Mouse (Mus musculus) heart, embryonic 12.5 days (tissue): ENCODE data around the gene Spata32. TPM values are rescaled to one million over a fixed set of nuclear protein-coding genes. Genes with fewer than 3 reads are reported as not detected.

ENCODE experiments used
- ATAC-seq: fragments of 200-750 bp; cut with Nextera tagmentation; 2 replicates; pipeline ENCODE4 v1.8.0; 2017; ENCODE audit warnings: moderate TSS enrichment, moderate library complexity; ENCODE audit not compliant: insufficient number of reproducible peaks, low FRiP score
- H3K27ac ChIP-seq: fragments of 300-500 bp; sonication (generic); 2 replicates; pipeline ENCODE4 v1.5.1; 2016; ENCODE audit warnings: mild to moderate bottlenecking, moderate library complexity; ENCODE audit not compliant: poor library complexity, severe bottlenecking
- H3K27me3 ChIP-seq: fragments of 300-500 bp; sonication (generic); replicated peaks from 2 replicates; pipeline ENCODE4 v1.6.1; 2016; ENCODE audit warnings: mild to moderate bottlenecking, moderate library complexity
- H3K36me3 ChIP-seq: fragments of 300-500 bp; sonication (generic); 2 replicates; pipeline ENCODE4 v1.6.1; 2016; ENCODE audit warnings: mild to moderate bottlenecking, moderate library complexity
- H3K4me1 ChIP-seq: fragments of 300-500 bp; sonication (generic); replicated peaks from 2 replicates; pipeline ENCODE4 v1.6.1; 2016; ENCODE audit warnings: mild to moderate bottlenecking
- H3K4me2 ChIP-seq: fragments of 300-500 bp; sonication (generic); 2 replicates; pipeline ENCODE4 v1.6.1; 2016; ENCODE audit warnings: mild to moderate bottlenecking, moderate library complexity
- H3K4me3 ChIP-seq: fragments of 300-500 bp; sonication (generic); 2 replicates; pipeline ENCODE4 v1.5.1; 2016; ENCODE audit warnings: mild to moderate bottlenecking
- H3K9ac ChIP-seq: fragments of 300-500 bp; sonication (generic); 2 replicates; pipeline ENCODE4 v1.6.1; 2016; ENCODE audit warnings: mild to moderate bottlenecking, moderate library complexity
- H3K9me3 ChIP-seq: fragments of 300-500 bp; sonication (generic); replicated peaks from 2 replicates; pipeline ENCODE4 v1.6.1; 2016; ENCODE audit warnings: mild to moderate bottlenecking, moderate library complexity
- WGBS: fragments of 180-500 bp; shearing (Covaris S2); methylation state at CpG from one replicate; pipeline ENCODE4 v1.1.7; 2016; 5-methylcytosine and 5-hydroxymethylcytosine counted together
- polyA plus RNA-seq: library from polyadenylated mRNA; unstranded; fragments of >200 nt; fragmentation: Nextera tagmentation; extraction: Ambion mirVana; gene quantifications from 2 replicates; pipeline ENCODE4 v1.2.1, GENCODE M21; 2016

Spata32 gene
- polyA plus RNA-seq, 1 experiment from 2014 or later = not detected

GRCm38 (mm10) chr11:103173771-103174344 is 44.4 kb downstream of the Spata32 start:
- Histone ChIP-seq H3K9ac (no peak overlapping the region), H3K36me3 (no peaks in the 10 kb centered on the region), H3K4me3 (no peak overlapping the region), H3K4me2 (no peak overlapping the region), H3K27ac (no peak overlapping the region), H3K9me3 (no peaks in the 10 kb centered on the region), H3K4me1 (peaks cover 38% of the 10 kb centered on the region), H3K27me3 (peaks cover 61% of the 10 kb centered on the region)
- WGBS = 89% methylated on average over 11 of the region's 11 CpGs
- ATAC-seq = no peak

GRCm38 (mm10) chr11:103173041-103173770 is 45.0 kb downstream of the Spata32 start:
- Histone ChIP-seq H3K4me3 (no peak overlapping the region), H3K36me3 (no peaks in the 10 kb centered on the region), H3K9ac (no peak overlapping the region), H3K4me1 (peaks cover 38% of the 10 kb centered on the region), H3K27ac (no peak overlapping the region), H3K4me2 (no peak overlapping the region), H3K9me3 (no peaks in the 10 kb centered on the region), H3K27me3 (peaks cover 58% of the 10 kb centered on the region)
- 83% methylated on average over 7 of the region's 7 CpGs for WGBS
- no peak for ATAC-seq

- Histone ChIP-seq H3K4me3 (no peak overlapping the region), H3K9ac (no peak overlapping the region), H3K36me3 (no peaks in the 10 kb centered on the region), H3K4me2 (peak overlapping the region; percentile 95; the same call in 1 of the 2 replicates), H3K27ac (no peak overlapping the region), H3K4me1 (peaks cover 33% of the 10 kb centered on the region), H3K9me3 (no peaks in the 10 kb centered on the region), H3K27me3 (peaks cover 60% of the 10 kb centered on the region)
- ATAC-seq = no peak
- 51% methylated on average over 6 of the region's 6 CpGs for WGBS
These were observed 45.7 kb downstream of the Spata32 start for GRCm38 (mm10) chr11:103172392-103173040.

- H3K9me3 ChIP-seq = no peaks in the 10 kb centered on the region
- no peak overlapping the region for H3K27ac ChIP-seq
- H3K4me3 ChIP-seq = peak overlapping the region; percentile 63
- H3K9ac ChIP-seq = no peak overlapping the region
- H3K4me1 ChIP-seq = peaks cover 27% of the 10 kb centered on the region
- H3K4me2 ChIP-seq = peak overlapping the region; percentile 95
- no peaks in the 10 kb centered on the region for H3K36me3 ChIP-seq
- WGBS = 43% methylated on average over 9 of the region's 9 CpGs
- no peak for ATAC-seq
- H3K27me3 ChIP-seq = peaks cover 63% of the 10 kb centered on the region
These were observed 46.4 kb downstream of the Spata32 start for GRCm38 (mm10) chr11:103171703-103172391.

- Histone ChIP-seq H3K36me3 (no peaks in the 10 kb centered on the region), H3K4me2 (peak overlapping the region; percentile 95), H3K27ac (no peak overlapping the region), H3K4me1 (peaks cover 23% of the 10 kb centered on the region), H3K4me3 (peak overlapping the region; percentile 63), H3K9me3 (no peaks in the 10 kb centered on the region), H3K9ac (peak overlapping the region; percentile 67), H3K27me3 (peaks cover 64% of the 10 kb centered on the region)
- no peak for ATAC-seq
- 3% methylated on average over 23 of the region's 23 CpGs for WGBS
These were observed 47.0 kb downstream of the Spata32 start for GRCm38 (mm10) chr11:103171286-103171620.

GRCm38 (mm10) chr11:103170494-103171285 is 47.5 kb downstream of the Spata32 start, which contains the start of gene Fmnl1:
Fmnl1 (plus strand) TSS chr11:103171107.
- H3K27ac ChIP-seq = no peak within 1 kb of the TSS

GRCm38 (mm10) chr11:103170111-103170493 is 48.1 kb downstream of the Spata32 start:
- ATAC-seq = no peak
- Histone ChIP-seq H3K27me3 (peaks cover 67% of the 10 kb centered on the region), H3K27ac (no peak overlapping the region), H3K36me3 (no peaks in the 10 kb centered on the region), H3K4me1 (peaks cover 22% of the 10 kb centered on the region), H3K4me2 (peak overlapping the region; percentile 95), H3K9ac (no peak overlapping the region), H3K9me3 (no peaks in the 10 kb centered on the region; the same call in 1 of the 2 replicates), H3K4me3 (peak overlapping the region; percentile 63)
- 49% methylated on average over 3 of the region's 3 CpGs for WGBS

More at GRCm38 (mm10) chr11:103170494-103171285, 47.5 kb downstream of the Spata32 start, which contains the start of gene Fmnl1:
- WGBS = 1% methylated on average over 67 of the region's 84 CpGs
- Histone ChIP-seq H3K4me1 (peaks cover 23% of the 10 kb centered on the region), H3K9ac (peak within 1 kb of the TSS; percentile 67), H3K9me3 (no peaks in the 10 kb centered on the region; the same call in 1 of the 2 replicates), H3K4me2 (peak within 1 kb of the TSS; percentile 95), H3K36me3 (no peaks in the 10 kb centered on the region), H3K27me3 (peaks cover 67% of the 10 kb centered on the region), H3K4me3 (peak within 1 kb of the TSS; percentile 63)
- ATAC-seq = no peak

- no peak for ATAC-seq
- no peak overlapping the region for H3K27ac ChIP-seq
- no peak overlapping the region for H3K9ac ChIP-seq
- no peak overlapping the region for H3K4me2 ChIP-seq
- H3K4me3 ChIP-seq = no peak overlapping the region
- H3K36me3 ChIP-seq = no peaks in the 10 kb centered on the region
- no peaks in the 10 kb centered on the region; the same call in 1 of the 2 replicates for H3K9me3 ChIP-seq
- WGBS = 75% methylated on average over 5 of the region's 5 CpGs
- peaks cover 67% of the 10 kb centered on the region for H3K27me3 ChIP-seq
- H3K4me1 ChIP-seq = peaks cover 19% of the 10 kb centered on the region
These were observed 48.6 kb downstream of the Spata32 start for GRCm38 (mm10) chr11:103169664-103170063.

GRCm38 (mm10) chr11:103168690-103169390 is 49.4 kb downstream of the Spata32 start:
- ATAC-seq = no peak
- Histone ChIP-seq H3K27ac (no peak overlapping the region), H3K36me3 (no peaks in the 10 kb centered on the region), H3K4me2 (no peak overlapping the region), H3K27me3 (peaks cover 61% of the 10 kb centered on the region), H3K4me3 (no peak overlapping the region), H3K4me1 (peaks cover 23% of the 10 kb centered on the region), H3K9ac (no peak overlapping the region), H3K9me3 (no peaks in the 10 kb centered on the region; the same call in 1 of the 2 replicates)
- WGBS = 25% methylated on average over 9 of the region's 9 CpGs

- Histone ChIP-seq H3K9me3 (no peaks in the 10 kb centered on the region; the same call in 1 of the 2 replicates), H3K4me2 (peak overlapping the region; percentile 45)
- 15% methylated on average over 10 of the region's 10 CpGs for WGBS
These were observed 53.8 kb downstream of the Spata32 start for GRCm38 (mm10) chr11:103164391-103164790.

More at GRCm38 (mm10) chr11:103164391-103164790, 53.8 kb downstream of the Spata32 start:
- no peak overlapping the region for H3K9ac ChIP-seq
- H3K36me3 ChIP-seq = no peaks in the 10 kb centered on the region
- no peak overlapping the region for H3K27ac ChIP-seq
- H3K4me1 ChIP-seq = peaks cover 8% of the 10 kb centered on the region; the same call in 1 of the 2 replicates
- peaks cover 17% of the 10 kb centered on the region for H3K27me3 ChIP-seq
- ATAC-seq = 0 out of 2 replicates have a peak, but pooled peaks have one; percentile 56
- no peak overlapping the region for H3K4me3 ChIP-seq
